Mouse (Mus musculus) limb, embryonic 14.5 days (tissue): ENCODE data around the gene Rsph9. TPM values are rescaled to one million over a fixed set of nuclear protein-coding genes. Genes with fewer than 3 reads are reported as not detected.

Experiments used
- ATAC-seq: fragments of 200-750 bp; cut with Nextera tagmentation; 2 replicates; pipeline ENCODE4 v1.8.0; 2017; ENCODE audit warnings: low read depth, moderate number of reproducible peaks, moderate TSS enrichment; ENCODE audit not compliant: low FRiP score
- DNase-seq: peaks from one replicate; pipeline ENCODE4 v3.0.0-alpha.2; 2015; ENCODE audit warnings: low spot score
- H3K27ac ChIP-seq: fragments of 300-500 bp; sonication (generic); replicated peaks from 2 replicates; pipeline ENCODE4 v1.5.1; 2014; ENCODE audit warnings: low read depth, mild to moderate bottlenecking, low read length, moderate library complexity, mixed read lengths
- H3K27me3 ChIP-seq: fragments of 300-500 bp; sonication (generic); 2 replicates; pipeline ENCODE4 v1.6.1; 2014; ENCODE audit warnings: low read length, mixed read lengths; ENCODE audit not compliant: control insufficient read depth, insufficient read depth
- H3K36me3 ChIP-seq: fragments of 300-500 bp; sonication (generic); 2 replicates; pipeline ENCODE4 v1.6.1; 2014; ENCODE audit warnings: mild to moderate bottlenecking, low read length, moderate library complexity, mixed read lengths; ENCODE audit not compliant: control insufficient read depth, insufficient read depth
- H3K4me1 ChIP-seq: fragments of 300-500 bp; sonication (generic); 2 replicates; pipeline ENCODE4 v1.6.1; 2014; ENCODE audit warnings: antibody characterized with exemption, low read length, mixed read lengths; ENCODE audit not compliant: control insufficient read depth, insufficient read depth
- H3K4me2 ChIP-seq: fragments of 300-500 bp; sonication (generic); replicated peaks from 2 replicates; pipeline ENCODE4 v1.6.1; 2014; ENCODE audit warnings: low read depth, mild to moderate bottlenecking, low read length, moderate library complexity; ENCODE audit not compliant: severe bottlenecking
- H3K4me3 ChIP-seq: fragments of 300-500 bp; sonication (generic); replicated peaks from 2 replicates; pipeline ENCODE4 v1.5.1; 2014; ENCODE audit warnings: low read length
- H3K9ac ChIP-seq: fragments of 300-500 bp; sonication (generic); 2 replicates; pipeline ENCODE4 v1.6.1; 2014; ENCODE audit warnings: mild to moderate bottlenecking, low read depth, low read length, moderate library complexity; ENCODE audit not compliant: severe bottlenecking
- H3K9me3 ChIP-seq: fragments of 300-500 bp; sonication (generic); 2 replicates; pipeline ENCODE4 v1.6.1; 2016; ENCODE audit warnings: low read length; ENCODE audit not compliant: control insufficient read depth
- POLR2A ChIP-seq: fragments of 200-500 bp; IDR thresholded peaks from 2 replicates; pipeline ENCODE4 v1.8.0; 2012; ENCODE audit warnings: inconsistent platforms, mild to moderate bottlenecking, moderate library complexity, borderline replicate concordance; ENCODE audit not compliant: insufficient read depth, insufficient read length; ENCODE audit errors: extremely low read depth
- WGBS: fragments of 180-500 bp; shearing (Covaris S2); extraction: QIAGEN DNeasy Blood & Tissue Kit; methylation state at CpG from one replicate; pipeline ENCODE4 v1.1.7; 2014; 5-methylcytosine and 5-hydroxymethylcytosine counted together
- polyA plus RNA-seq, 2 experiments: library from polyadenylated mRNA; depleted of rRNA in 1 of 2; stranded (reverse) in 1 of 2; unstranded in 1 of 2; fragments of >200 nt; fragmentation: Nextera tagmentation in 1 of 2; extraction: Ambion mirVana in 1 of 2; gene quantifications; 2 replicates each; pipeline versions ENCODE4 v1.2.1 to v1.2.3; 2012 to 2014

Rsph9 gene
- polyA plus RNA-seq, 2 experiments, result 10.1 to 11.8 TPM

- WGBS, result 11% methylated on average over 17 of the region's 17 CpGs
These were observed 57.6 kb downstream of the Rsph9 start for GRCm38 (mm10) chr17:46086341-46086870.

GRCm38 (mm10) chr17:46084091-46084501 lies 59.9 kb downstream of the Rsph9 start:
- H3K4me1 ChIP-seq, result peaks cover 43% of the 10 kb centered on the region
- no peaks in the 10 kb centered on the region for H3K36me3 ChIP-seq
- 2% methylated on average over 8 of the region's 10 CpGs for WGBS
- no peaks in the 10 kb centered on the region for H3K27me3 ChIP-seq
- peak overlapping the region; percentile 38 for H3K9ac ChIP-seq
- peaks cover under 1% of the 10 kb centered on the region; the same call in 1 of the 2 replicates for H3K9me3 ChIP-seq
- H3K27ac ChIP-seq, result peak overlapping the region; percentile 73
- H3K4me2 ChIP-seq, result peak overlapping the region; percentile 47
- ATAC-seq, result peak; percentile 86
- no peak for TF ChIP-seq POLR2A
- DNase-seq, result peak; percentile 88
- peak overlapping the region; percentile 9 for H3K4me3 ChIP-seq

More at GRCm38 (mm10) chr17:46086341-46086870, 57.6 kb downstream of the Rsph9 start:
- Histone ChIP-seq H3K4me1 (peaks cover 42% of the 10 kb centered on the region), H3K27me3 (no peaks in the 10 kb centered on the region), H3K4me3 (no peak overlapping the region), H3K27ac (peak overlapping the region; percentile 53; the same call in 1 of the 2 replicates), H3K9ac (no peak overlapping the region; the same call in 1 of the 2 replicates), H3K36me3 (no peaks in the 10 kb centered on the region), H3K9me3 (no peaks in the 10 kb centered on the region), H3K4me2 (peak overlapping the region; percentile 13; the same call in 1 of the 2 replicates)
- no peak for TF ChIP-seq POLR2A
- peak; percentile 61 for ATAC-seq
- DNase-seq, result peak; percentile 63

GRCm38 (mm10) chr17:46083381-46083780 lies 60.6 kb downstream of the Rsph9 start:
- no peak for ATAC-seq
- Histone ChIP-seq H3K4me1 (peaks cover 43% of the 10 kb centered on the region), H3K9me3 (peaks cover 4% of the 10 kb centered on the region; the same call in 1 of the 2 replicates), H3K4me2 (peak overlapping the region; percentile 47), H3K27me3 (no peaks in the 10 kb centered on the region), H3K9ac (no peak overlapping the region), H3K4me3 (no peak overlapping the region), H3K27ac (0 out of 2 replicates have a peak overlapping the region, but pooled peaks have one; percentile 73), H3K36me3 (no peaks in the 10 kb centered on the region)
- TF ChIP-seq POLR2A, result no peak
- no peak for DNase-seq
- WGBS, result 85% methylated on average over 3 of the region's 3 CpGs

GRCm38 (mm10) chr17:46081657-46082056 lies 62.4 kb downstream of the Rsph9 start:
- 54% methylated on average over 4 of the region's 7 CpGs for WGBS
- Histone ChIP-seq H3K9ac (no peak overlapping the region), H3K36me3 (no peaks in the 10 kb centered on the region), H3K27ac (no peak overlapping the region), H3K4me1 (peaks cover 39% of the 10 kb centered on the region), H3K4me3 (no peak overlapping the region), H3K9me3 (peaks cover 4% of the 10 kb centered on the region; the same call in 1 of the 2 replicates), H3K27me3 (no peaks in the 10 kb centered on the region), H3K4me2 (no peak overlapping the region)
- DNase-seq, result no peak
- no peak for TF ChIP-seq POLR2A
- ATAC-seq, result no peak

- Histone ChIP-seq H3K9ac (no peak overlapping the region), H3K4me2 (no peak overlapping the region), H3K27me3 (no peaks in the 10 kb centered on the region), H3K4me1 (peaks cover 32% of the 10 kb centered on the region), H3K4me3 (no peak overlapping the region), H3K9me3 (peaks cover 4% of the 10 kb centered on the region; the same call in 1 of the 2 replicates), H3K27ac (no peak overlapping the region), H3K36me3 (no peaks in the 10 kb centered on the region)
- DNase-seq (no peak), ATAC-seq (no peak)
- WGBS, result 62% methylated on average over 5 of the region's 5 CpGs
- no peak for TF ChIP-seq POLR2A
These were observed 63.0 kb downstream of the Rsph9 start for GRCm38 (mm10) chr17:46081042-46081441.
